Mouse (Mus musculus) lung, postnatal 0 days (tissue): ENCODE measurements at regions not wholly inside any gene's neighbourhood (a gene's known extent, or its start where the extent isn't known, plus 50 kb on each side); places are given as distances from the start of the nearest gene placed in this dataset.

Source experiments
- ATAC-seq: fragments of 200-750 bp; cut with Nextera tagmentation; 2 replicates; pipeline ENCODE4 v1.8.0; 2017; ENCODE audit warnings: moderate library complexity
- DNase-seq: peaks from one replicate; pipeline ENCODE4 v3.0.0-alpha.2; 2016; ENCODE audit warnings: low spot score
- H3K27ac ChIP-seq: fragments of 300-500 bp; sonication (generic); 2 replicates; pipeline ENCODE4 v1.5.1; 2014; ENCODE audit warnings: antibody characterized with exemption, mild to moderate bottlenecking, low read length, mixed read lengths
- H3K27me3 ChIP-seq: fragments of 300-500 bp; sonication (generic); replicated peaks from 2 replicates; pipeline ENCODE4 v1.6.1; 2014; ENCODE audit warnings: low read length, mixed read lengths; ENCODE audit not compliant: insufficient read depth
- H3K36me3 ChIP-seq: fragments of 300-500 bp; sonication (generic); 2 replicates; pipeline ENCODE4 v1.6.1; 2014; ENCODE audit warnings: low read length, mixed read lengths; ENCODE audit not compliant: insufficient read depth
- H3K4me1 ChIP-seq: fragments of 300-500 bp; sonication (generic); 2 replicates; pipeline ENCODE4 v1.6.1; 2014; ENCODE audit warnings: antibody characterized with exemption, low read depth, low read length, mixed read lengths; ENCODE audit not compliant: insufficient read depth
- H3K4me2 ChIP-seq: fragments of 300-500 bp; sonication (generic); replicated peaks from 2 replicates; pipeline ENCODE4 v1.6.1; 2014; ENCODE audit warnings: low read depth, mild to moderate bottlenecking, low read length, moderate library complexity, mixed read lengths
- H3K4me3 ChIP-seq: fragments of 300-500 bp; sonication (generic); 2 replicates; pipeline ENCODE4 v1.5.1; 2014; ENCODE audit warnings: low read depth, low read length
- H3K9ac ChIP-seq: fragments of 300-500 bp; sonication (generic); replicated peaks from 2 replicates; pipeline ENCODE4 v1.6.1; 2014; ENCODE audit warnings: low read depth, mild to moderate bottlenecking
- H3K9me3 ChIP-seq: fragments of 300-500 bp; sonication (generic); 2 replicates; pipeline ENCODE4 v1.6.1; 2016; ENCODE audit warnings: low read length, mixed read lengths
- CTCF ChIP-seq: IDR thresholded peaks from 2 replicates; pipeline ENCODE4 v1.5.1; 2016; ENCODE audit warnings: antibody characterized with exemption, mild to moderate bottlenecking
- EP300 ChIP-seq: IDR thresholded peaks from 2 replicates; pipeline ENCODE4 v1.6.1; 2016; ENCODE audit warnings: antibody characterized with exemption, mild to moderate bottlenecking, control low read depth
- WGBS: fragments of 180-500 bp; shearing (Covaris S2); extraction: QIAGEN DNeasy Blood & Tissue Kit; methylation state at CpG from one replicate; pipeline ENCODE4 v1.1.7; 2014; 5-methylcytosine and 5-hydroxymethylcytosine counted together

DNA sequence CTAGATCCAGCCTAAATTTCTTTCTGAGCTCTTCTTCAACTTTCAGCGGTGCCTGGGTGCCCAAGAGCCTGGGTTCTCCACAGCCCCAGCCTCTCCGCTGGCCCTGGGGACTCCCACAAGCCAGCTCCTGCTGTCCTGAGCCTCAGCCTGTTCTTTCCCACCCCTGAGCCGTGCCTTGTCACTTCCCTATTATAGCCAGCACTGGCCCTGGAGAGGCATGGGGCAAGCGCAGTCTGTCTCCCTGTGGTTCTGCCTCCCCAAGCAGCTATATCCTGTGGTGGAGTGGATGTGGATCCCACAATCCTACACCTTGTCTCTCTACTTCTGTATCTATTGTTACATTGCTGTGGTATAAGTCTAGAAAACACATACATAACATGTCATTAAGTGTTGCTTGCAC, 128.6 kb upstream of the Hgf start:
- Histone ChIP-seq H3K9ac (no peak overlapping the region), H3K27ac (no peak overlapping the region), H3K27me3 (no peaks in the 10 kb centered on the region), H3K4me1 (no peaks in the 10 kb centered on the region), H3K9me3 (no peaks in the 10 kb centered on the region), H3K4me3 (no peak overlapping the region), H3K36me3 (no peaks in the 10 kb centered on the region), H3K4me2 (no peak overlapping the region)
- no peak; the same call in 1 of the 2 replicates for ATAC-seq
- WGBS, result 73% methylated on average over 4 of the region's 4 CpGs
- DNase-seq, result no peak
- TF ChIP-seq EP300 (no peak), CTCF (no peak)

DNA sequence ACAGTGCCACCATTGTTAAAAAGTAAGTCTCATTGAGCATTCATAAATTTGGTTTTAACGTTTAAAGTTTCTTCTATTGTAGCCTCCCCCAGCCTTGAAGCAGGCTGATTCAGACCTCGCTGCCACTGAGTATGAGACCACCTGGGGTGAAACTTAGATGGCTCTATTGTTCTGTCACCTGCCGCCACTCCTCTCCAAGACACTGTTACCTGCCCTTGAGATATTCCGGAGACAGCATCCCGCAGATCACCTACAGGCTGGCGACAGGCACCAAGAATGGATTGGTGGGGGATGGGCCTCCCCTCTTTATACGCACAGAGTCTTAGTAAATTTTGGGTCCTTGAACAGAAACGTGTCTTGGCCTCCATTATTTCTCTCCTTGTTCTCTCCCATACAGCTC, 128.0 kb upstream of the Hgf start:
- no peak for TF ChIP-seq EP300
- TF ChIP-seq CTCF, result no peak
- Histone ChIP-seq H3K9me3 (no peaks in the 10 kb centered on the region), H3K4me3 (no peak overlapping the region), H3K9ac (no peak overlapping the region), H3K27me3 (no peaks in the 10 kb centered on the region), H3K4me1 (no peaks in the 10 kb centered on the region), H3K4me2 (no peak overlapping the region), H3K36me3 (no peaks in the 10 kb centered on the region), H3K27ac (no peak overlapping the region)
- WGBS, result 59% methylated on average over 8 of the region's 8 CpGs
- no peak for DNase-seq
- ATAC-seq, result no peak

GRCm38 (mm10) chr5:16426306-16426705, 127.0 kb upstream of the Hgf start:
- Histone ChIP-seq H3K36me3 (no peaks in the 10 kb centered on the region), H3K27me3 (no peaks in the 10 kb centered on the region), H3K9me3 (no peaks in the 10 kb centered on the region), H3K9ac (no peak overlapping the region), H3K27ac (no peak overlapping the region), H3K4me3 (no peak overlapping the region), H3K4me2 (no peak overlapping the region), H3K4me1 (no peaks in the 10 kb centered on the region)
- 63% methylated on average over 2 of the region's 2 CpGs for WGBS
- TF ChIP-seq EP300 (no peak), CTCF (no peak)
- DNase-seq (no peak), ATAC-seq (no peak)

DNA sequence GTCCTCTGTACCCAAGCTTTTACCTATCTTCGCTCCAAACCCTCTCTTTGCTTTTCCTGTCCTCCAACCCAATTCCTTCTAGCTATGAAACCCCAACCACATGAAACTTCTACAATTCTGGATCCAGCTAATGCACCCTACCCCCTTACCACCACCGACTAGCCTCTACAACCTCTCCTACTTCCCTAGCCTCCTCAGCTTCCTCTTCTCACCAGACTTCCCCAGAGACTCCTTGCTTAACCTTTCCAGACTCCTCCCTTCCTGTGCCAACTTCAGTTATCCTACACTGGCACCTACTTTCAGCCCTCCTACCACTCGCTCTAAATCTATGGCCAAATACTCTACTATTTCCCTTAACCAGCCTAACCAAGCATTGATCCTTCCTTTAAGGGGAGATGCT, 118.7 kb upstream of the Hgf start:
- Histone ChIP-seq H3K27me3 (no peaks in the 10 kb centered on the region), H3K36me3 (no peaks in the 10 kb centered on the region), H3K9ac (no peak overlapping the region), H3K4me1 (no peaks in the 10 kb centered on the region), H3K9me3 (no peaks in the 10 kb centered on the region), H3K4me2 (no peak overlapping the region), H3K4me3 (no peak overlapping the region), H3K27ac (no peak overlapping the region)
- DNase-seq, result peak; percentile 7
- 90% methylated on average over 3 of the region's 3 CpGs for WGBS
- no peak for TF ChIP-seq CTCF
- TF ChIP-seq EP300, result no peak
- no peak for ATAC-seq

GRCm38 (mm10) chr5:16445056-16445455, 108.2 kb upstream of the Hgf start:
- no peak for DNase-seq
- 65% methylated on average over 1 of the region's 1 CpGs for WGBS

DNA sequence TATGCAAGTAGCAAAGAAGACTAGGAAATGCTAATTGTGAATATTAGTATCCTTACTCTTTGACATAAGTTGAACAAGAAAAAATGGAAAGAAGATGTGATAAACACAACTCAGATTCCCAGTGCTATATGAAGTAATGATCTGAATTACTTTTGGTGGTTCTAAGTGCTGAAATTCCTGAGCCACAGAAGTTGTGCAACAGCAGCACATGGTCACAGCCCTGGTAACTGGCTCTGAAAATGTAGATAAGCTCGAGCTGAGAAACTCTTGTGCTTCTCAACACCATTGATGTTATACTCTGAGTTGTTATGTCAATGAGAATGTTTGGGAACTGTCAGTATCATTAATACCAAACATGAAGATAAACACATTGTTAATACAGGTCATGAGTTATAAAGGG, 106.3 kb upstream of the Hgf start:
- TF ChIP-seq CTCF (no peak), EP300 (no peak)
- Histone ChIP-seq H3K27me3 (no peaks in the 10 kb centered on the region), H3K36me3 (no peaks in the 10 kb centered on the region), H3K4me3 (no peak overlapping the region), H3K27ac (no peak overlapping the region), H3K9ac (no peak overlapping the region), H3K9me3 (no peaks in the 10 kb centered on the region), H3K4me1 (no peaks in the 10 kb centered on the region), H3K4me2 (no peak overlapping the region)
- WGBS, result 19% methylated on average over 1 of the region's 1 CpGs
- DNase-seq (no peak), ATAC-seq (no peak)

More at GRCm38 (mm10) chr5:16445056-16445455, 108.2 kb upstream of the Hgf start:
- Histone ChIP-seq H3K4me2 (no peak overlapping the region), H3K9ac (no peak overlapping the region), H3K9me3 (no peaks in the 10 kb centered on the region), H3K36me3 (no peaks in the 10 kb centered on the region), H3K27me3 (no peaks in the 10 kb centered on the region), H3K4me1 (no peaks in the 10 kb centered on the region), H3K4me3 (no peak overlapping the region), H3K27ac (no peak overlapping the region)
- no peak for ATAC-seq
- no peak for TF ChIP-seq CTCF
- TF ChIP-seq EP300, result no peak

GRCm38 (mm10) chr5:16461795-16462194, 91.5 kb upstream of the Hgf start:
- DNase-seq (no peak), ATAC-seq (no peak)
- Histone ChIP-seq H3K27ac (no peak overlapping the region), H3K4me3 (no peak overlapping the region), H3K27me3 (no peaks in the 10 kb centered on the region), H3K9ac (no peak overlapping the region), H3K4me2 (no peak overlapping the region), H3K9me3 (no peaks in the 10 kb centered on the region), H3K36me3 (no peaks in the 10 kb centered on the region), H3K4me1 (no peaks in the 10 kb centered on the region)
- no peak for TF ChIP-seq CTCF
- no peak for TF ChIP-seq EP300
- 89% methylated on average over 2 of the region's 2 CpGs for WGBS
